Mouse (Mus musculus) E14TG2a.4 (cell line): ENCODE results near the gene 1110017D15Rik.
"Not testable (repeated sequence)": the region's sequence is repeated elsewhere in the genome, so short reads cannot be mapped to it uniquely, and the experiment has no call there.

Experiments
- H3K27me3 ChIP-seq: 2 replicates; pipeline ENCODE4 v1.6.1; 2014; ENCODE audit warnings: low read length, control low read depth; ENCODE audit not compliant: insufficient read depth
- H3K36me3 ChIP-seq: 2 replicates; pipeline ENCODE4 v1.6.1; 2014; ENCODE audit warnings: low read length, control low read depth; ENCODE audit not compliant: insufficient read depth
- H3K4me1 ChIP-seq: replicated peaks from 2 replicates; pipeline ENCODE4 v1.6.1; 2014; ENCODE audit warnings: low read depth, low read length, control low read depth
- H3K4me3 ChIP-seq: replicated peaks from 2 replicates; pipeline ENCODE4 v1.5.1; 2014; ENCODE audit warnings: mild to moderate bottlenecking, low read length
- H3K9me3 ChIP-seq: 2 replicates; pipeline ENCODE4 v1.6.1; 2014; ENCODE audit warnings: low read length, control low read depth
- CTCF ChIP-seq: conservative IDR thresholded peaks from 2 replicates; pipeline ENCODE4 v1.5.1; 2014; ENCODE audit warnings: low read length
- NANOG ChIP-seq: IDR thresholded peaks from 2 replicates; pipeline ENCODE4 v1.6.1; 2014; ENCODE audit warnings: borderline replicate concordance, low read length, mixed read lengths
- POU5F1 ChIP-seq: IDR thresholded peaks from 2 replicates; pipeline ENCODE4 v1.6.1; 2014; ENCODE audit warnings: low read length, borderline replicate concordance

Gene 1110017D15Rik

GRCm38 (mm10) chr4:41469199-41469598 lies 47.9 kb downstream of the 1110017D15Rik start:
- TF ChIP-seq CTCF (no peak), NANOG (no peak), POU5F1 (no peak)
- H3K4me1 ChIP-seq = peaks cover 44% of the 10 kb centered on the region
- H3K36me3 ChIP-seq = peaks cover 8% of the 10 kb centered on the region; the same call in 1 of the 2 replicates
- no peaks in the 10 kb centered on the region for H3K9me3 ChIP-seq
- no peaks in the 10 kb centered on the region for H3K27me3 ChIP-seq
- H3K4me3 ChIP-seq = no peak overlapping the region

- Histone ChIP-seq H3K4me3 (peak overlapping the region; percentile 64), H3K36me3 (peaks cover 8% of the 10 kb centered on the region; the same call in 1 of the 2 replicates), H3K9me3 (peaks cover 2% of the 10 kb centered on the region; the same call in 1 of the 2 replicates), H3K27me3 (no peaks in the 10 kb centered on the region), H3K4me1 (peaks cover 44% of the 10 kb centered on the region)
- TF ChIP-seq POU5F1 = no peak
- TF ChIP-seq NANOG = no peak
- peak; percentile 50 for TF ChIP-seq CTCF
Measured at GRCm38 (mm10) chr4:41468396-41469080, 48.6 kb downstream of the 1110017D15Rik start.

- TF ChIP-seq POU5F1 (no peak), CTCF (no peak), NANOG (no peak)
- peak overlapping the region; percentile 93 for H3K4me3 ChIP-seq
- H3K4me1 ChIP-seq = peaks cover 30% of the 10 kb centered on the region
- H3K36me3 ChIP-seq = peaks cover 33% of the 10 kb centered on the region
- H3K9me3 ChIP-seq = peaks cover 35% of the 10 kb centered on the region
- H3K27me3 ChIP-seq = no peaks in the 10 kb centered on the region
Measured at GRCm38 (mm10) chr4:41465287-41465665, 51.9 kb downstream of the 1110017D15Rik start.

- Histone ChIP-seq H3K9me3 (peaks cover 41% of the 10 kb centered on the region), H3K4me1 (peaks cover 27% of the 10 kb centered on the region), H3K27me3 (no peaks in the 10 kb centered on the region), H3K36me3 (peaks cover 33% of the 10 kb centered on the region), H3K4me3 (peak within 1 kb of the TSS; percentile 93)
- no peak for TF ChIP-seq CTCF
- no peak for TF ChIP-seq POU5F1
Measured at GRCm38 (mm10) chr4:41464345-41465286, 52.5 kb downstream of the 1110017D15Rik start, which contains the start of the genes Kif24 and Nudt2. TSS of gene Kif24 (minus strand) at chr4:41464887. TSS of gene Nudt2 (plus strand) at chr4:41465151.

- H3K27me3 ChIP-seq, H3K4me3 ChIP-seq: not testable (repeated sequence)
- Histone ChIP-seq H3K4me1 (peaks cover 16% of the 10 kb centered on the region), H3K9me3 (peaks cover 41% of the 10 kb centered on the region), H3K36me3 (peaks cover 33% of the 10 kb centered on the region)
Measured at GRCm38 (mm10) chr4:41463051-41463738, 53.9 kb downstream of the 1110017D15Rik start.

- Histone ChIP-seq H3K4me1 (peaks cover 9% of the 10 kb centered on the region), H3K4me3 (no peak overlapping the region), H3K27me3 (no peaks in the 10 kb centered on the region), H3K9me3 (peaks cover 44% of the 10 kb centered on the region), H3K36me3 (peaks cover 24% of the 10 kb centered on the region)
- TF ChIP-seq CTCF (no peak), POU5F1 (no peak), NANOG (no peak)
Measured at GRCm38 (mm10) chr4:41460690-41461089, 56.4 kb downstream of the 1110017D15Rik start.
